Mouse (Mus musculus) E14TG2a.4 (cell line): ENCODE data around the gene Trim56.

Experiments
- CTCF ChIP-seq: conservative IDR thresholded peaks from 2 replicates; pipeline ENCODE4 v1.5.1; 2014; ENCODE audit warnings: low read length
- NANOG ChIP-seq: IDR thresholded peaks from 2 replicates; pipeline ENCODE4 v1.6.1; 2014; ENCODE audit warnings: borderline replicate concordance, low read length, mixed read lengths
- POU5F1 ChIP-seq: IDR thresholded peaks from 2 replicates; pipeline ENCODE4 v1.6.1; 2014; ENCODE audit warnings: low read length, borderline replicate concordance

DNA sequence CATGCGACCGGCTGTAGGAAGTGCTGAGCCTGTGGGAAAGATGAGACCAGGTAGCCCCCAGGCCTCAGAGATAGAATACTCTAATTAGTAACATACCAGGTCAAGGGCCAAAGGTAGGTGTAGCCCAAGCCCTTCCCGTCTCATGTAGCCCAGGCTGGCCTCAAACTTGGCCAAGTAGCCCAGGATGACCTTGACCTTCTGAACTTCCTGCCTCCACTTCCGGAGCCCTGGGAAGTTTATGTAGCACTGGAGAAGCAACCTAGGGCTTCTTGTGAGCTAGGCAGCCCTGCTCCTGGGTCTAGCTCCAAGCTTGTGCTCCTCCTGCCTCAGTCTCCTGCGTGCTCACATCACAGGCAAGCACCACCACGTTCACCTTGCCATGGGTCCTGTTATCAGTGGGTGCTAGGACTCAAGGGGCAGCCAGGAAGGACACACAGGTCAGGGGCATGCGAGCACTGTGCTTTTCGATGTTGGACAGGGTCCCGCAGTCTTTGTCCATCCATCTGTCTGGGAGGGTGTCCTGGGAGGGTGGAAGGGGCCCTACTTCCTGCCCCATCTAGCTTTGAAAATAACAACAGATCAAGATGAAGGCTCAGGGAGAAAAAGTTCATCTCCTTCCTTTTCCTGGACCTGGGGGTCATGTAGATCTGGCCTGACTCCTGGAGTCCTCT is 983 bp downstream of the Trim56 start:
- TF ChIP-seq CTCF (no peak), POU5F1 (no peak), NANOG (no peak)
